Mouse (Mus musculus) CH12.LX (cell line): Measurements from ENCODE around the gene Cysrt1. TPM values are rescaled to one million over a fixed set of nuclear protein-coding genes. Genes with fewer than 3 reads are reported as not detected.

Experiments
- DNase-seq: peaks from one replicate; pipeline ENCODE4 v3.0.0-alpha.2; 2013; ENCODE audit errors: extremely low read depth
- H3K27ac ChIP-seq: 2 replicates; pipeline ENCODE4 v1.5.1; 2012; ENCODE audit warnings: low read depth, mild to moderate bottlenecking, control low read depth, moderate library complexity; ENCODE audit not compliant: insufficient read depth
- H3K27me3 ChIP-seq: replicated peaks from 2 replicates; pipeline ENCODE3; 2012; ENCODE audit warnings: inconsistent platforms
- H3K36me3 ChIP-seq, 2 experiments: replicated peaks in 1 of 2; 2 replicates each; pipeline versions ENCODE3 to v1.6.1; 2012; ENCODE audit warnings: inconsistent platforms in 1 of 2, low read length in 1 of 2, mild to moderate bottlenecking in 1 of 2, mixed read lengths in 1 of 2, moderate library complexity in 1 of 2; ENCODE audit not compliant: control insufficient read depth in 1 of 2, insufficient read depth in 1 of 2
- H3K4me1 ChIP-seq, 2 experiments: 2 replicates each; pipeline ENCODE4 v1.6.1; 2012; ENCODE audit warnings: inconsistent platforms in 1 of 2, moderate library complexity in 1 of 2; ENCODE audit not compliant: insufficient read depth in 2 of 2, control insufficient read depth in 1 of 2
- H3K4me2 ChIP-seq: 2 replicates; pipeline ENCODE4 v1.6.1; 2012; ENCODE audit warnings: low read depth, mild to moderate bottlenecking, control low read depth; ENCODE audit not compliant: poor library complexity, insufficient read depth, severe bottlenecking
- H3K4me3 ChIP-seq, 3 experiments: fragments of 150-350 bp in 1 of 3; sonication (generic) in 1 of 3; replicated peaks in 1 of 3; 2 replicates each; pipeline versions ENCODE3 to v1.5.1; 2011 to 2012; ENCODE audit warnings: low read depth in 2 of 3, low read length in 2 of 3, mild to moderate bottlenecking in 2 of 3, moderate library complexity in 2 of 3, control low read depth in 1 of 3, improper control_type of control experiment in 1 of 3, inconsistent platforms in 1 of 3, mixed read lengths in 1 of 3; ENCODE audit not compliant: poor library complexity in 1 of 3
- H3K79me2 ChIP-seq: replicated peaks from 2 replicates; pipeline ENCODE4 v1.6.1; 2012; ENCODE audit warnings: mild to moderate bottlenecking, moderate library complexity; ENCODE audit not compliant: control insufficient read depth, poor library complexity, insufficient read depth, severe bottlenecking; ENCODE audit errors: extremely low read depth
- H3K9ac ChIP-seq: 2 replicates; pipeline ENCODE4 v1.6.1; 2012; ENCODE audit warnings: low read depth, mild to moderate bottlenecking, control low read depth, moderate library complexity; ENCODE audit not compliant: insufficient read depth
- H3K9me3 ChIP-seq: replicated peaks from 2 replicates; pipeline ENCODE3; 2012; ENCODE audit warnings: low read length, inconsistent platforms, mixed read lengths
- CHD1 ChIP-seq: IDR thresholded peaks from 2 replicates; pipeline ENCODE4 v1.6.1; 2012; ENCODE audit warnings: low read depth, low read length, improper control_type of control experiment, inconsistent platforms
- CHD2 ChIP-seq: IDR thresholded peaks from 2 replicates; pipeline ENCODE4 v1.6.1; 2011; ENCODE audit warnings: low read length, improper control_type of control experiment
- E2F4 ChIP-seq: IDR thresholded peaks from 2 replicates; pipeline ENCODE4 v1.6.1; 2011; ENCODE audit warnings: low read depth, low read length, improper control_type of control experiment; ENCODE audit not compliant: insufficient replicate concordance
- ELF1 ChIP-seq: IDR thresholded peaks from 2 replicates; pipeline ENCODE4 v1.6.1; 2014; ENCODE audit warnings: low read depth, mild to moderate bottlenecking, inconsistent platforms, low read length, improper control_type of control experiment
- GABPA ChIP-seq: IDR thresholded peaks from 2 replicates; pipeline ENCODE4 v1.6.1; 2012; ENCODE audit warnings: low read depth, low read length, improper control_type of control experiment, inconsistent platforms; ENCODE audit not compliant: insufficient replicate concordance
- IRF4 ChIP-seq: IDR thresholded peaks from 2 replicates; pipeline ENCODE4 v1.6.1; 2014; ENCODE audit warnings: low read depth, mild to moderate bottlenecking, inconsistent platforms, low read length, improper control_type of control experiment
- JUN ChIP-seq: IDR thresholded peaks from 2 replicates; pipeline ENCODE4 v1.6.1; 2011; ENCODE audit warnings: low read depth, mild to moderate bottlenecking, low read length, improper control_type of control experiment, moderate library complexity; ENCODE audit not compliant: insufficient read depth
- JUND ChIP-seq: conservative IDR thresholded peaks from 2 replicates; pipeline ENCODE4 v1.6.1; 2011; ENCODE audit warnings: low read depth, low read length, improper control_type of control experiment
- MAFK ChIP-seq: IDR thresholded peaks from 2 replicates; pipeline ENCODE4 v1.6.1; 2011; ENCODE audit warnings: low read length, improper control_type of control experiment; ENCODE audit not compliant: insufficient replicate concordance
- MAX ChIP-seq: IDR thresholded peaks from 2 replicates; pipeline ENCODE4 v1.6.1; 2011; ENCODE audit warnings: low read length, improper control_type of control experiment
- MAZ ChIP-seq: IDR thresholded peaks from 2 replicates; pipeline ENCODE4 v1.6.1; 2012; ENCODE audit warnings: low read depth, mild to moderate bottlenecking, inconsistent platforms, low read length, improper control_type of control experiment, moderate library complexity
- MXI1 ChIP-seq: IDR thresholded peaks from 2 replicates; pipeline ENCODE4 v1.6.1; 2011; ENCODE audit warnings: mild to moderate bottlenecking, low read depth, low read length, improper control_type of control experiment
- MYC ChIP-seq: IDR thresholded peaks from 2 replicates; pipeline ENCODE4 v1.6.1; 2011; ENCODE audit warnings: low read depth, mild to moderate bottlenecking, improper control_type of control experiment, low read length
- POLR2A ChIP-seq: IDR thresholded peaks from 2 replicates; pipeline ENCODE4 v1.6.1; 2011; ENCODE audit warnings: low read depth, mild to moderate bottlenecking, improper control_type of control experiment, low read length
- POLR2AphosphoS2 ChIP-seq: IDR thresholded peaks from 2 replicates; pipeline ENCODE4 v1.6.1; 2011; ENCODE audit warnings: low read depth, low read length, improper control_type of control experiment
- RAD21 ChIP-seq: IDR thresholded peaks from 2 replicates; pipeline ENCODE4 v1.6.1; 2011; ENCODE audit warnings: low read depth, mild to moderate bottlenecking, low read length, improper control_type of control experiment, moderate library complexity
- RCOR1 ChIP-seq: conservative IDR thresholded peaks from 2 replicates; pipeline ENCODE4 v1.6.1; 2012; ENCODE audit warnings: low read depth, mild to moderate bottlenecking, inconsistent platforms, low read length, improper control_type of control experiment
- TBP ChIP-seq: conservative IDR thresholded peaks from 2 replicates; pipeline ENCODE4 v1.6.1; 2011; ENCODE audit warnings: low read depth, low read length, improper control_type of control experiment
- UBTF ChIP-seq: IDR thresholded peaks from 2 replicates; pipeline ENCODE4 v1.6.1; 2012; ENCODE audit warnings: low read depth, mild to moderate bottlenecking, inconsistent platforms, low read length, improper control_type of control experiment, moderate library complexity
- USF1 ChIP-seq: IDR thresholded peaks from 2 replicates; pipeline ENCODE4 v1.6.1; 2014; ENCODE audit warnings: low read depth, mild to moderate bottlenecking, inconsistent platforms, low read length, improper control_type of control experiment
- USF2 ChIP-seq: conservative IDR thresholded peaks from 2 replicates; pipeline ENCODE4 v1.6.1; 2011; ENCODE audit warnings: low read depth, low read length, improper control_type of control experiment
- ZKSCAN1 ChIP-seq: IDR thresholded peaks from 2 replicates; pipeline ENCODE4 v1.6.1; 2012; ENCODE audit warnings: low read depth, inconsistent platforms, low read length, improper control_type of control experiment, borderline replicate concordance
- ZMIZ1 ChIP-seq: IDR thresholded peaks from 2 replicates; pipeline ENCODE4 v1.6.1; 2012; ENCODE audit warnings: low read depth, mild to moderate bottlenecking, inconsistent platforms, low read length, improper control_type of control experiment
- dilution Hi-C: fragments of 300-500 bp; cut with MboI; formaldehyde crosslinking; loops from 2 replicates; pipeline ENCODE4 v1.14.3; 2020; ENCODE audit warnings: low sequenced_read_pairs; ENCODE audit not compliant: extremely low pct_unique_long_range_greater_than_20kb, extremely low pct_ligation_motif_present
- in situ Hi-C: fragments of 300-500 bp; cut with MboI; formaldehyde crosslinking; loops from 3 replicates; pipeline ENCODE4 v1.14.3; 2019; ENCODE audit warnings: low sequenced_read_pairs, low pct_ligation_motif_present, low pct_unique_long_range_greater_than_20kb, mixed read lengths
- polyA plus RNA-seq: library from polyadenylated mRNA; unstranded; fragments of >175 nt; gene quantifications from 2 replicates; pipeline ENCODE4 v1.2.1, GENCODE M21; 2012; ENCODE audit warnings: low read depth; ENCODE audit not compliant: insufficient read length
- total RNA-seq, 2 experiments: library from RNA; depleted of rRNA; stranded (reverse); fragments of 300-350 nt in 1 of 2; fragments of >200 nt in 1 of 2; gene quantifications; 2 replicates each; pipeline ENCODE4 v1.2.3; 2012 to 2014

Cysrt1 gene
- total and polyA plus RNA-seq, 3 experiments, result not detected

DNA sequence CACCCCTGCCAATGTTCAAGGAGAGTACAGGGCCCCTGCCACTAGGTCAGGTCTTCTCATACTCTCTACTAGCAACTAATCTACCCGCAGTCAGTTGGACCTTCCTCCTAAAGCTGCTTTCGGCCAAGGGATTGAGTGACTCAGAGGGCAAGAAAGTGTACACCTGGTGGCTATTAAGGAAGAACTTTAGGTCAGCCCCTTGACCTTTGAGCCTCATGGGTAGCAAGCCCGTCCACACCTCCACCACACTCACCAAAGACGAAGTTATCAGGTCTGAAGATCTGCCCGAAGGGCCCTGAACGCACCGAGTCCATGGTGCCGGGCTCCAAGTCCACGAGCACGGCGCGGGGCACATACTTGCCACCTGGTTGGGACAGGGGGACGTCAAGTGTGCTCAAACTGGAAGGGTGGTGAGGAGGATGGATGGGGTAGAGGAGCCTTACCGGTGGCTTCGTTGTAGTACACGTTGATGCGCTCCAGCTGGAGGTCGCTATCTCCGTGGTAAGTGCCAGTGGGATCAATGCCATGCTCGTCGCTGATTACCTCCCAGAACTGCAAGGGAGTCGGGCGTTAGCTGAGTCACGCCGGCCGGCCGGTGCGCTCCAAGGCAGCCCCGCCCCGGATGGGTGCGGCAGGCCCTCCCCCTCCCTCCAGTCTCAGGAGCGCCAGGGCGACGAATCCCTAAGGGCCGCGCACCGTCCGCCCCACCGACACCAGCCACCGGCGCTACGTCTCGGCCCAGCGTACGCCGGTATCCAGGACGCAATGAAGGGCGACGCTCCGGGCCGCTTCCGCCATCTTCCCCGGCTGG, 18.4 kb downstream of the Cysrt1 start:
- H3K79me2 ChIP-seq, result peaks cover 9% of the 10 kb centered on the region
- DNase-seq, result peak; percentile 79
- peak overlapping the region; percentile 64 to 99 (median 82) for H3K4me3 ChIP-seq
- H3K36me3 ChIP-seq, result peaks cover 22 to 26% of the 10 kb centered on the region in 2 experiments
- H3K9me3 ChIP-seq, result no peaks in the 10 kb centered on the region
- H3K4me2 ChIP-seq, result peak overlapping the region; percentile 53
- peak overlapping the region; percentile 98 for H3K27ac ChIP-seq
- in situ Hi-C loops (no loop called here), dilution Hi-C loops (no loop called here)
- H3K9ac ChIP-seq, result peak overlapping the region; percentile 92
- TF ChIP-seq USF2, result no peak
- TF ChIP-seq MAZ, result 0 out of 2 replicates have a peak, but pooled peaks have one; percentile 41
- peak; percentile 23; the same call in 1 of the 2 replicates for TF ChIP-seq UBTF
- peak; percentile 41; the same call in 1 of the 2 replicates for TF ChIP-seq MAX
- peak; percentile 94 for TF ChIP-seq MXI1
- no peak for TF ChIP-seq USF1
- TF ChIP-seq MAFK, result peak; percentile 45; the same call in 1 of the 2 replicates
- TF ChIP-seq ELF1, result peak; percentile 34; the same call in 1 of the 2 replicates
- H3K27me3 ChIP-seq, result peaks cover under 1% of the 10 kb centered on the region
- H3K4me1 ChIP-seq, result peaks cover 13 to 31% of the 10 kb centered on the region in 2 experiments; a peak in 3 of 4 replicates

DNA sequence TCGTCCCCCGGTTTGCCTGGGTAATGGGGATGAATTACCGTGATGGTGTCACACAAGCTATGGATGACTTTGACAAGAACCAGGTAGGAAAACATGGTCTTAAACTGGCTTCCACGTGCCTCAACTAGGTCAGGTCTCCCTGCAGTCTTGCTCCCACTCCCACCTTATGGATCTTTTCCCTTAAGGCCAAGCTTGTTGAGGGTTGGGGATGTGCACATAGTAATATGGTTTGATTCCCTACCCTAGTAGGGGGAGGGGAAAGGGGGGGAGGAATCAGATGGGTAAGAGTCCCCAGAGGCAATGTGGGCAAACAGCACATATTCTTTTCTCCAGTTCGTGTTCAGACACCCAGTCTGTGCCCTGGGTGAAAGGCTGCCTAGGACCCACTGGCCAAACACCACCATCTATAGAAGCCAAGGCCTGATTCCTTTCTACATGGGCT, 20.9 kb downstream of the Cysrt1 start:
- DNase-seq, result no peak
- Histone ChIP-seq H3K36me3 (peaks cover 22 to 26% of the 10 kb centered on the region in 2 experiments), H3K9me3 (no peaks in the 10 kb centered on the region), H3K4me3 (no peak overlapping the region), H3K4me1 (peaks cover 9 to 18% of the 10 kb centered on the region in 2 experiments; a peak in 3 of 4 replicates), H3K79me2 (peaks cover 9% of the 10 kb centered on the region), H3K27me3 (no peaks in the 10 kb centered on the region)
- dilution Hi-C loops (no loop called here), in situ Hi-C loops (no loop called here)
- TF ChIP-seq GABPA (no peak), POLR2AphosphoS2 (peak; percentile 97), MYC (no peak), RAD21 (no peak), POLR2A (peak; percentile 47; the same call in 1 of the 2 replicates), ZKSCAN1 (no peak), RCOR1 (no peak), E2F4 (no peak), JUND (no peak), IRF4 (no peak), USF1 (no peak), CHD2 (peak; percentile 65; the same call in 1 of the 2 replicates), JUN (no peak), CHD1 (no peak), TBP (no peak), ZMIZ1 (peak; percentile 68), MAFK (no peak), ELF1 (no peak), MAZ (no peak)
- TF ChIP-seq, all 38 proteins: peak for 4
- no peak overlapping the region for H3K9ac ChIP-seq
- no peak overlapping the region for H3K4me2 ChIP-seq
- no peak overlapping the region for H3K27ac ChIP-seq
